Comparison of ENCODE assay signal across 10 mouse cellular contexts in genomic region chr5:73167976-73168768, GRCm38 (mm10).
DNase-seq lines count a peak whose midpoint lies in the region; ATAC-seq and TF ChIP-seq lines count a peak whose summit lies in the region.
"Had no signal": no experiment of that assay in that cellular context is flagged by ENCODE, and none has a peak within 500 bp of the region (broad histone marks: within the 10 kb centered on the region; RNA-seq: fewer than 3 reads in every experiment).

No protein-coding gene starts in this region.

- DNase-seq in gastrocnemius, adult 18-20 months (ENCODE audit: low spot score), result peak; percentile 42
- DNase-seq in gastrocnemius, postnatal 36 days, result no peak
- DNase-seq in heart, postnatal 36 days, result peak; percentile 17 to 29
- DNase-seq in left cerebral cortex, postnatal 25 days (ENCODE audit: low spot score in 2 of 2), result peak; percentile 14 to 40
- no peak for DNase-seq in spleen, postnatal 36 days (ENCODE audit: low spot score in 2 of 2)
- DNase-seq in adrenal gland, postnatal 10 days, result no peak

- intact Hi-C loops in gastrocnemius, postnatal 36 days (cut with DNase I), result no loop called here
- intact Hi-C loops in heart, postnatal 36 days (cut with DNase I), result no loop called here
- intact Hi-C loops in left cerebral cortex, postnatal 25 days (cut with DNase I), result no loop called here

- no peak overlapping the region for H3K27ac ChIP-seq in cortical plate, adult 2 months (ENCODE audit: insufficient read depth, low read length)
- H3K27ac ChIP-seq: liver, embryonic 15.5 days; stomach, embryonic 15.5 days had no signal

- H3K4me3 ChIP-seq in cortical plate, adult 2 months (ENCODE audit: insufficient read depth, low read length), result 0 out of 2 replicates have a peak overlapping the region, but pooled peaks have one; percentile 1
- H3K4me3 ChIP-seq: liver, embryonic 15.5 days; stomach, embryonic 15.5 days had no signal

- H3K4me1 ChIP-seq in cortical plate, adult 2 months (ENCODE audit: control insufficient read depth, insufficient read depth, low read length), result peaks cover 3% of the 10 kb centered on the region
- H3K4me1 ChIP-seq: stomach, embryonic 15.5 days had no signal

- no peak for ATAC-seq in erythroblast, adult 5-6 weeks (replicated peaks; ENCODE audit: low FRiP score, poor library complexity, severe bottlenecking)

- no peak for TF ChIP-seq CTCF in cortical plate, adult 2 months (IDR thresholded peaks at IDR 0.05; ENCODE audit: extremely low read depth, insufficient read depth, low read length)

- TF ChIP-seq POLR2A in cortical plate, adult 2 months (IDR thresholded peaks at IDR 0.05; ENCODE audit: extremely low read depth, insufficient read depth, low read length), result no peak

Comparison
In these comparisons a context has a peak if more than half of its experiments do, and no peak if none do; other contexts are left out.
1. DNase-seq: peak in gastrocnemius, adult 18-20 months (single experiment), heart, postnatal 36 days (2 of 2) and left cerebral cortex, postnatal 25 days (2 of 2); none in gastrocnemius, postnatal 36 days (0 of 2), spleen, postnatal 36 days (0 of 2) and adrenal gland, postnatal 10 days (single experiment).